Mouse (Mus musculus) cerebral cortex, adult 2 months (tissue): Measurements from ENCODE around the gene 2210016F16Rik.

Source experiments
- WGBS: fragments of 180-500 bp; shearing (Covaris S2); methylation state at CpG from one replicate; pipeline ENCODE4 v1.1.7; 2018; 5-methylcytosine and 5-hydroxymethylcytosine counted together

2210016F16Rik gene

GRCm38 (mm10) chr13:58373153-58373470 lies 11.9 kb downstream of the 2210016F16Rik start:
- WGBS, result 90% methylated on average over 2 of the region's 2 CpGs

- WGBS, result 82% methylated on average over 5 of the region's 5 CpGs
These were observed 12.5 kb downstream of the 2210016F16Rik start for GRCm38 (mm10) chr13:58372278-58373152.

- WGBS, result 76% methylated on average over 4 of the region's 4 CpGs
These were observed 16.2 kb downstream of the 2210016F16Rik start for GRCm38 (mm10) chr13:58368835-58369234.

- 79% methylated on average over 1 of the region's 1 CpGs for WGBS
These were observed 17.4 kb downstream of the 2210016F16Rik start for GRCm38 (mm10) chr13:58367641-58368040.

GRCm38 (mm10) chr13:58366373-58366772 lies 18.7 kb downstream of the 2210016F16Rik start:
- 94% methylated on average over 3 of the region's 3 CpGs for WGBS

GRCm38 (mm10) chr13:58365179-58365578 lies 19.8 kb downstream of the 2210016F16Rik start:
- 87% methylated on average over 8 of the region's 8 CpGs for WGBS

GRCm38 (mm10) chr13:58364353-58365175 lies 20.5 kb downstream of the 2210016F16Rik start:
- whole genome bisulfite sequencing, result 84% methylated on average over 8 of the region's 8 CpGs

- WGBS, result 14% methylated on average over 7 of the region's 7 CpGs
These were observed 25.7 kb downstream of the 2210016F16Rik start for GRCm38 (mm10) chr13:58359304-58359653.

GRCm38 (mm10) chr13:58358629-58359303 lies 26.3 kb downstream of the 2210016F16Rik start, which contains the start of gene Kif27:
Kif27 (minus strand) TSS chr13:58359122.
- WGBS, result 2% methylated on average over 82 of the region's 85 CpGs

GRCm38 (mm10) chr13:58350606-58351005 lies 34.4 kb downstream of the 2210016F16Rik start:
- whole genome bisulfite sequencing, result 81% methylated on average over 4 of the region's 4 CpGs

- 36% methylated on average over 9 of the region's 9 CpGs for WGBS
These were observed 40.5 kb downstream of the 2210016F16Rik start for GRCm38 (mm10) chr13:58344505-58344904.

GRCm38 (mm10) chr13:58337456-58337855 lies 47.6 kb downstream of the 2210016F16Rik start:
- 85% methylated on average over 12 of the region's 12 CpGs for WGBS

- WGBS, result 94% methylated on average over 5 of the region's 5 CpGs
These were observed 50.9 kb downstream of the 2210016F16Rik start for GRCm38 (mm10) chr13:58334116-58334515.
